8 mouse cellular contexts compared by ENCODE assay signal in genomic region chr10:80174705-80175104, GRCm38 (mm10). TPM values are rescaled to one million over a fixed set of nuclear protein-coding genes. Genes with fewer than 3 reads are reported as not detected.
A peak's percentile ranks its signal among the peaks of the same experiment; 100 is the strongest.
DNase-seq lines count a peak whose midpoint lies in the region; TF ChIP-seq lines count a peak whose summit lies in the region.

No protein-coding gene starts in this region.

- intact Hi-C loops in heart, adult 2 months (cut with DNase I), result loop anchor here (1.0 to 10.0 kb wide), 4 partner anchors 53 to 198 kb away; partner anchors contain the start of genes 2310011J03Rik, Mum1, Pcsk4 and Reep6

- WGBS in heart, adult 2 months, result 54% methylated on average over 2 of the region's 2 CpGs
- WGBS in embryonic facial prominence, embryonic 10.5 days, result 57% methylated on average over 2 of the region's 2 CpGs

- H3K27me3 ChIP-seq in heart, adult 2 months (ENCODE audit: control insufficient read depth, insufficient read depth, low read length), result no peaks in the 10 kb centered on the region
- no peaks in the 10 kb centered on the region for H3K27me3 ChIP-seq in embryonic facial prominence, embryonic 10.5 days (replicated peaks; ENCODE audit: low read depth, poor library complexity, severe bottlenecking)

- no peaks in the 10 kb centered on the region; the same call in 1 of the 2 replicates for H3K36me3 ChIP-seq in heart, adult 2 months (ENCODE audit: control insufficient read depth, insufficient read depth, low read length)
- H3K36me3 ChIP-seq in embryonic facial prominence, embryonic 10.5 days (replicated peaks), result peaks cover 29% of the 10 kb centered on the region

- TF ChIP-seq POLR2A in heart, adult 2 months (IDR thresholded peaks at IDR 0.05; ENCODE audit: insufficient read depth, low read depth, low read length), result no peak

- H3K27ac ChIP-seq in heart, adult 2 months, result no peak overlapping the region
- no peak overlapping the region for H3K27ac ChIP-seq in embryonic facial prominence, embryonic 10.5 days (replicated peaks)

- H3K4me1 ChIP-seq in heart, adult 2 months (ENCODE audit: control insufficient read depth, insufficient read depth, low read length), result peaks cover 3% of the 10 kb centered on the region; the same call in 1 of the 2 replicates
- H3K4me1 ChIP-seq in embryonic facial prominence, embryonic 10.5 days, result peaks cover 66% of the 10 kb centered on the region

- TF ChIP-seq CTCF in heart, adult 2 months (IDR thresholded peaks at IDR 0.05), result peak; percentile 64

- TF ChIP-seq EP300 in heart, adult 2 months (IDR thresholded peaks at IDR 0.05; ENCODE audit: insufficient read depth, low read depth, low read length), result no peak

- no peaks in the 10 kb centered on the region for H3K9me3 ChIP-seq in embryonic facial prominence, embryonic 10.5 days

- DNase-seq in heart, adult 2 months, result peak; percentile 42 to 43
- no peak for DNase-seq in heart, adult 8-10 months (ENCODE audit: low spot score)
- peak; percentile 71 for DNase-seq in thymus, postnatal 0 days (ENCODE audit: low spot score)
- no peak for DNase-seq in thymus, postnatal 10 days (ENCODE audit: low spot score in 2 of 2)
- DNase-seq in embryonic facial prominence, embryonic 10.5 days (ENCODE audit: low spot score), result peak; percentile 70
- peak; percentile 67 for DNase-seq in mesoderm, embryonic 11.5 days (ENCODE audit: low read depth, low spot score)
- no peak for DNase-seq in frontal cortex, postnatal 36 days (ENCODE audit: low spot score in 2 of 2)
- DNase-seq in ovary, postnatal 36 days (ENCODE audit: low spot score), result no peak

- no peak overlapping the region for H3K9ac ChIP-seq in heart, adult 2 months (ENCODE audit: low read depth, low read length)

- no peak overlapping the region for H3K4me3 ChIP-seq in heart, adult 2 months
- no peak overlapping the region for H3K4me3 ChIP-seq in embryonic facial prominence, embryonic 10.5 days

- peaks cover 5% of the 10 kb centered on the region for H3K79me2 ChIP-seq in heart, adult 2 months (replicated peaks; ENCODE audit: control insufficient read depth, insufficient read depth, low read length)

RNA-seq across cellular contexts. Expression of gene 1600002K03Rik, which starts 2.0 kb away (rescaled TPM):
- 1 to 10 TPM; 5.9 to 6.0 TPM for total RNA-seq in heart, adult 2 months (2021)
- polyA plus RNA-seq in heart, adult 2 months (2012; rRNA removed), result 5.6 and 6.3 TPM in 2 replicates
- total RNA-seq in heart, adult 8-10 months (2022), result 1 to 10 TPM; 4.9 to 7.7 (median 5.9) TPM
- 15.3 and 15.4 TPM in 2 replicates for polyA plus RNA-seq in thymus, postnatal 0 days (2015; fragmentation: Nextera tagmentation; extraction: Ambion mirVana)
- polyA plus RNA-seq in embryonic facial prominence, embryonic 10.5 days (2016; fragmentation: Nextera tagmentation; extraction: Ambion mirVana), result 10.8 and 12.0 TPM in 2 replicates

RNA-seq across cellular contexts. Expression of gene Efna2, which starts 4.6 kb away (rescaled TPM):
- total RNA-seq in heart, adult 2 months (2021), result 1 to 10 TPM in 1 of 2 experiments, under 1 TPM in 1; 0.86 to 1.1 TPM
- 1.2 and 1.7 TPM in 2 replicates for polyA plus RNA-seq in heart, adult 2 months (2012; rRNA removed)
- total RNA-seq in heart, adult 8-10 months (2022), result 1 to 10 TPM in 3 of 4 experiments, under 1 TPM in 1; 0.78 to 1.2 (median 1.1) TPM
- 1.2 and 1.6 TPM in 2 replicates for polyA plus RNA-seq in thymus, postnatal 0 days (2015; fragmentation: Nextera tagmentation; extraction: Ambion mirVana)
- polyA plus RNA-seq in embryonic facial prominence, embryonic 10.5 days (2016; fragmentation: Nextera tagmentation; extraction: Ambion mirVana), result 45.2 and 50.1 TPM in 2 replicates

RNA-seq across cellular contexts. Expression of gene Cirbp, which starts 8.9 kb away (rescaled TPM):
- total RNA-seq in heart, adult 2 months (2021), result 10 to 100 TPM; 34.2 to 43.2 TPM
- polyA plus RNA-seq in heart, adult 2 months (2012; rRNA removed), result 62.5 and 85.8 TPM in 2 replicates
- total RNA-seq in heart, adult 8-10 months (2022), result 10 to 100 TPM; 34.7 to 69.7 (median 51.6) TPM
- 226 and 376 TPM in 2 replicates for polyA plus RNA-seq in thymus, postnatal 0 days (2015; fragmentation: Nextera tagmentation; extraction: Ambion mirVana)
- polyA plus RNA-seq in embryonic facial prominence, embryonic 10.5 days (2016; fragmentation: Nextera tagmentation; extraction: Ambion mirVana), result 93.2 and 110 TPM in 2 replicates

RNA-seq across cellular contexts. Expression of gene Midn, which starts 26.6 kb away (rescaled TPM):
- 100 to 1,000 TPM in 1 of 2 experiments, 10 to 100 TPM in 1; 96.2 to 102 TPM for total RNA-seq in heart, adult 2 months (2021)
- 50.1 and 74.5 TPM in 2 replicates for polyA plus RNA-seq in heart, adult 2 months (2012; rRNA removed)
- total RNA-seq in heart, adult 8-10 months (2022), result 100 to 1,000 TPM in 1 of 4 experiments, 10 to 100 TPM in 3; 83.9 to 111 (median 91.0) TPM
- polyA plus RNA-seq in thymus, postnatal 0 days (2015; fragmentation: Nextera tagmentation; extraction: Ambion mirVana), result 13.1 and 18.8 TPM in 2 replicates
- polyA plus RNA-seq in embryonic facial prominence, embryonic 10.5 days (2016; fragmentation: Nextera tagmentation; extraction: Ambion mirVana), result 22.2 TPM in 2 replicates

RNA-seq across cellular contexts. Expression of gene Cbarp, which starts 34.1 kb away (rescaled TPM):
- 1 to 10 TPM; 3.9 to 4.9 TPM for total RNA-seq in heart, adult 2 months (2021)
- 3.0 and 4.3 TPM in 2 replicates for polyA plus RNA-seq in heart, adult 2 months (2012; rRNA removed)
- 1 to 10 TPM; 3.8 to 6.1 (median 4.6) TPM for total RNA-seq in heart, adult 8-10 months (2022)
- polyA plus RNA-seq in thymus, postnatal 0 days (2015; fragmentation: Nextera tagmentation; extraction: Ambion mirVana), result 3.5 and 4.3 TPM in 2 replicates
- polyA plus RNA-seq in embryonic facial prominence, embryonic 10.5 days (2016; fragmentation: Nextera tagmentation; extraction: Ambion mirVana), result 4.9 and 8.5 TPM in 2 replicates

Comparison
In these comparisons a context has a peak if more than half of its experiments do, and no peak if none do; other contexts are left out.
1. DNase-seq: peak in heart, adult 2 months (2 of 2), thymus, postnatal 0 days (single experiment), embryonic facial prominence, embryonic 10.5 days (single experiment) and mesoderm, embryonic 11.5 days (single experiment); none in heart, adult 8-10 months (single experiment), thymus, postnatal 10 days (0 of 2), frontal cortex, postnatal 36 days (0 of 2) and ovary, postnatal 36 days (single experiment).
2. RNA of gene Efna2, which starts 4.6 kb away (polyA plus RNA-seq): 45.2 to 50.1 TPM in embryonic facial prominence, embryonic 10.5 days; 1.2 to 1.7 TPM in heart, adult 2 months and 1.2 to 1.6 TPM in thymus, postnatal 0 days; every median in the first group is over 10 times any median in the second.